Mouse (Mus musculus): ENCODE results near the gene Shisal2a.
A peak's percentile ranks its signal among the peaks of the same experiment; 100 is the strongest.
"Not testable (repeated sequence)": the region's sequence is repeated elsewhere in the genome, so short reads cannot be mapped to it uniquely, and the experiment has no call there.

The Shisal2a gene

DNA sequence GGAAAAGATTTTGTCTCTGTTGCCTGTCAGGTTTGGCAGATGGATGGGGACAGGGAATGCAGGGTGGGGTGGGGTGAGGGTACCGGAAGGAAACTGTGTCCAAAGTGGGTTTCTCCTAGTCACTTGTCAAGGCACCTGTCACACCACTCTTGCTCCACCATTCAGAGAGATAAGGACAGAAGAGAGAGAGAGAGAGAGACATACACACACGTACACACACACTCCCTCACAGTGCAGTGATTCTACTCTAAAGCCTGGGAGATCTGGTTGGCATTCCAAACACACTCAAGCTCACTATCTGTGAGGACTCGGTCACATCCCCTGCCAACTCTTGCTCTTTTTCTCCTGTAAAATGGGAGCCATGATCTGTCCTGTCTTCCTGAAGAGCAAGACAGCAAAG lies 11.0 kb downstream of the Shisal2a start:
- DNase-seq (ENCODE audit: extremely low spot score, low spot score): no peak

GRCm38 (mm10) chr4:108371421-108371820 lies 11.7 kb downstream of the Shisal2a start:
- DNase-seq (ENCODE audit: extremely low spot score, low spot score): no peak

DNA sequence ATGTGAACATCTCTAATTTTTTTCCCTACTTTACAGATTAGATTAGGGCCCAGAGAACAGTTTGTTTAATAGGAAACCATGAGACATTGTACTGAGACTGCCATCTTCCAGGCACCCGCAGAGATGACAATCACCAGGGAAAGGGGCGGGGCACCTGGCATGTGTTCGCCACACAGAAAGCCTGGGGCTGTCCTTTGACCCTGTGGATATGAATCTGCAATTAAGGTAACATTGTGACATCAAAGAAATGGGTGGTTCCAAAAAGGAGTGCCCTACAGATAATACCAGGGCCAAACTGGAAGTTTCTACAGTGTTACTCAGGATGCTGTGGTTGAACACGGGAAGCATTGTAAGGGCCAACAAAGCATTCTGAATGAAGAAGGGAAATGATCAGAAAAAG lies 12.7 kb downstream of the Shisal2a start:
- DNase-seq (ENCODE audit: extremely low spot score, low spot score): no peak

DNA sequence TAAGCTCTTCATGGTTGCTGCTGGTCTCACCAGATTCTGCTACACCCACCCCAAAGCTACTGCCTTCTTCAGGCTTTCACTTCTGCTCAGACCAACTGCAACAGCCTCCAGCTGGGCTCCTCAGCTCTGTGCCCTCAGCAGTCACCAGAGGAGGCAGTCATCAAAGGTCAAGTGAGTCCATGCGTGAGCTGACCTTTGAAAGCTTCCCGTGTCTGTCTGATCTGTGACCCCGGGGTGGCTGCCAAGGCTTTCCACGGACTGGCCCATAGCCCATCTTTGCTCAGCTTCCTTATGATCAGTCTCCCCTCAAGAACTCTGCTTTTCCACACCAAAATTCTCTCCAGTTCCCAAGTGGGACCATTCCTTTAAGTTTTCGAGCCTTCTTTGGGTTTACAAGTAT lies 13.9 kb downstream of the Shisal2a start:
- no peak for DNase-seq (ENCODE audit: extremely low spot score, low spot score)

- DNase-seq (ENCODE audit: extremely low spot score, low spot score): no peak
Measured at GRCm38 (mm10) chr4:108364111-108364476, 19.1 kb downstream of the Shisal2a start.

DNA sequence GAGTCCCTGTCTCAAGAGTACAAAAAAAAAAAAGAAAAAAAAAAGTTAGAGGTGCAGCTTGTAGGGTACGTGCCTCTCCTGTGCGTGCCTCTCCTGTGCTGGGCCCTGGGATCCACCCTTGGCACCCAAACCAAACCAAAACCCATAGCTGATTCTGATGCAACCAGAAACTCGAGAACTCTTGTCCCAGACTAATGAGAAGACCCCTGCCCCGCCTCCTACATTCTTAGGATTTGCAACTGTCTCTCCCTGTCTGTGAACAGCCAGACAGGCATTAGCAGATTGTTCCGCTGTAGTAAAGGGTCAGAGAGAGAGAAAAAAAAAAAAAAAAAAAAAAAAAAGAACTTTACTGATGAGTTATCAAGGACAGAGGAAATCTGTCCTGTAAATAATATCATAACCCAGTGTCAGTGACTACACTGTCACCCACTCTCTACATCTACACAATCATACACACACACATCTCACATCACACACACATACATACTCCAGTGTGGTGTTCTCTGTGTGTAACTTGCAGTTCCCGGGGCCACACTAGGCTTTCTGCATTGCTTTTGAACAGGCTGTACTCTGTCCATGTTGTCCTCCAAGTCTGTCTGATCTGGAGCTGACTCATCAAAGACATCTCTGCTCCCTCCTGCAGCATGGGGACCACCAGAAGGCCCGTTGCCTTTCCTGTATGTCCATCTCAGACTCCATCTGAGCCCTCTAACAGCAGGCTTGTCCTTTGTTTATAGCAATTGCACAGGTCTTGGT lies 19.6 kb downstream of the Shisal2a start:
- DNase-seq (ENCODE audit: extremely low spot score, low spot score): peak; percentile 64

GRCm38 (mm10) chr4:108362321-108363261 lies 20.6 kb downstream of the Shisal2a start:
- DNase-seq (ENCODE audit: extremely low spot score, low spot score): peak; percentile 84

GRCm38 (mm10) chr4:108360136-108361055 lies 22.8 kb downstream of the Shisal2a start:
- DNase-seq (ENCODE audit: extremely low spot score, low spot score): peak; percentile 92

DNA sequence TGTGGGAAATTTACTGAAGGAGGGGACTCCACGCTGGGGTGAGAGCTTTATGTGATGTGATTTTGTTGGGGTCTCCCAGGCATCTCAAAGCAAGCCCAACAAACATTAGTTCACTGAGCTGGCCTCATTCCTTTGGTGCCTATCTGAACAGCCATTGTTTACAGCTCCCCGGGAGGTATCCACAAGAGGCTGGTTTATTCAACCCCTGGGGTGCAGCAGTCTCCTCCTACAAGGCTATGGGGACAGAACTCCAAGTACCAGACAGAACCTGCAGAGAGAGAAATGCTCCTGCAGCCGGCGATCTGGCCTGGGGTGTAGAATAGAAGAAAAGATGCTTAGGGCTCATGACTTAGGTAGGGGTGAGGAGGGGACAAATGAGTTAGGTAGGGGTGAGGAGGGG lies 24.7 kb downstream of the Shisal2a start:
- DNase-seq (ENCODE audit: extremely low spot score, low spot score): no peak

DNA sequence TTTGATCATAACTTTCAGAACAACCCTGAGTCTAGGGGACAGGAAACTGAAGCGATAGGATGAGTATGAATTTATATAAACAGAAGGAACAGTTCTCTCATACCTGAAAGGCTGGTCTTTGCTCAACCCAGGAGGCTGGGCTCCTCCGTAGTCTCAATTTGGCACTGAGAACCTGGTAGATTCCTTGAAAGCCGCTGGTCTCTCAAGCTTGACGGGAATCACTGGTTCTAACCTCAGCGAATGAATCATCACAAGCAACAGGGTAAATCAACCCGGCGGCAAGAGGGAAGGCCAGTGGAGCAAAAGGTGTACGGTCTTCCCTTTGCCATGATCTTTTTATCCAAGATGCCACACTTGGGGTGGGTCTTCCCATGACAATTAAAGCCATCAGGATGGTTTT lies 25.7 kb downstream of the Shisal2a start:
- DNase-seq (ENCODE audit: extremely low spot score, low spot score): no peak

GRCm38 (mm10) chr4:108353591-108353990 lies 29.6 kb downstream of the Shisal2a start:
- not testable (repeated sequence) for DNase-seq (ENCODE audit: extremely low spot score, low spot score)

DNA sequence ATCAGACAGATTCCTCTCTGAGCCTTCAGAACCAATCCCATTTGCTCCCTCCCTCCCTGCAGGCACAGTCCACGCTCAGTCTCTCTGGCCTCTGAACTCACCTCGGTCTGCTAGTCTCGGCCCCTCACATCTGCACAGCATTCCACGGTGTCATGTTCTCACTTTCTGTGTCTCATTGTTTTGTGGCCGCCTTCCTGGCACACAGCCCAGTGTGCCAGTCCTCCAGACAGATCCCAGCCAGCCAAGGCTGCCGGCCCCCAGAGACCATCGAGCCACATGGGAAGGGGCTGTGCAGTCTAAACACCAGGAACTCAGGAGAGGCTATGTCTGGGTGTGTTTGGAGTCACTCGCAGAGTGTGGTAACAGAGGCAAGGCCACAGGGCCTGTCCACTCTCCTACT lies 32.3 kb downstream of the Shisal2a start:
- peak; percentile 74 for DNase-seq (ENCODE audit: extremely low spot score, low spot score)

DNA sequence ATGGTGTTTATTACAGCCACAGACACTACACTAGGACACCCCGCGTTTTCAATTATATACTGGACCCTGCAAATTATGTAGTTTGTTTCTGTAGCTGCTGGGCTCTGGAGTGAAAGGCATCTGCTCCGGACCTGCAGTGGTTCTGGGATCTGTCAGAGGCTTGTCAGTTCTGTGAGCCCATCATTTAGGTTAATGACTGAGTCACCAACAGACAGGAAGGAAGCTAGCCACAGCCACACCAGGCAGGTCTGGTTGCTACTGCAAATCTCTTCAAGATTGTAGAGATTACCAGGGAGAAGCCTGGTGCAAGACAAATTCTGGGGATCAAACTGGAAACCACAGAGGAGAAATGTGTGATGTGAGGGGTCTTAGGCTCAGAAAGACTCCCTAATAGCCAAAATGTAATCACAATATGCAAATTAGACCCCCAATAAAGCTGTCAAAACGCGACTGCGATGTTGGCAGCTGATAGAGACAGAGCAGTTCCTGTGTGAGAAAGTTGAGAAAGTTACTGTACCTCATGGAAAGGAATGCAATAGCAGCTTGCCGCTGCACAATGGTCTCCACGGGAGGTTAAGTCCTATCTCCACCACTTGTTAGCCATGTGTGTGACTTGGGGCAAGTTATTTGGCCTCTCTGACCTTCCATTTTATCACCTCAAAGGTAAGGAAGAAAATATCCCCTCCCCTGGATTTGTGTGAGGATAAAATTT lies 33.2 kb downstream of the Shisal2a start:
- no peak for DNase-seq (ENCODE audit: extremely low spot score, low spot score)

DNA sequence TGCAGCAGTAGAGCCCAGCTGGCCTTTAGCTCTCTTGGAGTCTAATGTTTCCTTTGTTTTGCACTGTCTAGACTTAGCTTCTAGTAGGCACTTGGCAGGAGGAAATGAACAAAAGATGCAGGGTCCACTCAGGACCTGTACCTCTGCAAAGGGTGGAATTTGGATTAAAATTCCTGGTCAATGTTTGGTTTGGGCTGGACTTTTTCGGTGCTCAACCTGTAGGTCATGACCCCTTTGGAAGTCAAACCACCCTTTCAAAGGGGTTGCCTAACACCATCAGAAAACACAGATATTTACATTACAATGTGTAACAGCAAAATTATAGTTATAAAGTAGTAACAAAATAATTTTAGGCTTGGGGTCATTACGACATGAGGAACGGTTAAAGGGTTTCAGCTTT lies 34.1 kb downstream of the Shisal2a start:
- DNase-seq (ENCODE audit: extremely low spot score, low spot score): no peak

DNA sequence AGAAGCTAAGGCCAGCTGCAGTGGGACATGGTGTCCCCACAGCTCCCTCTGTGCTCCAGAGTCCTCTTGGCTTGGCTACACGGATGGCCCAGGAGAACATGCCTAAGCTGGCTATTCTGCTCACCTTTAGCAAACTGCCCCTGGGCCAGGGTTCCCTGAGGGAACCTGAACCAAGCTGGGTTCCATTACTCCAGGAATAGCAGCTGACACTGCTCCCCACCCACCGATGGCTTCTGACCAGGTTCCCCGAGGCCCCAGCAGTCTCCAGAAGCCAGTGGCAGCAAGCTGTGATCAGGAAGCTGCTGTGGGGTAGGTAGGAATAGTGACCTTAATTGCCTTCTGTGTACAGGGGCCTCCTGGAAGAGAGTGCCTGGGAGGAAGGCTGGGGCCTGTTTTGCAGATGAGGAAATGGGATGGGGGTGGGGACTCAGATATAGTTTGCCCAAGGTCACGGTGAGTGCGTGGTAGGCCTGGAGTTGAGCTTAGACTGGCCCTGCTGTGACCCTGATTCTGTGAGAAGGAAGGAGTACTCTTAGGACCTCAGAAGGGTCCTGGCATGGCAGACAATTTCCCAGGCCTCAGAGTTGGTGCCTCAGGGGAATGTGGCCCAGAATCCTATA lies 34.8 kb downstream of the Shisal2a start:
- DNase-seq (ENCODE audit: extremely low spot score, low spot score): no peak

DNA sequence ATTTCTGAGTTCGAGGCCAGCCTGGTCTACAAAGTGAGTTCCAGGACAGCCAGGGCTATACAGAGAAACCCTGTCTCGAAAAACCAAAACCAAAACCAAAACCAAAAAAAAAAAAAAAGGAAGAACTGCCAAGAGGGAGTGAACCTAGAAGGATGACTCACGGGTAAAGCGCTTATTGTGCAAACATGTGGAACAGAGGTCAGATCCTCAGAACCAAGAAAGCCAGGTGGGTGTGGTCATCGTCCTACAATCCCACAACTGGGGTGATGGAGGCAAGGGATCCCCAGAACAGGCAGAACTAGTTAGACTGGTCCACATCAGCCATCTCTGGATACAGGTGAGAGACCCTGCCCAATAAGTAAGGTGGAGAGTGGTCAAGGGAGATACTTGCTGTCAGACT lies 36.0 kb downstream of the Shisal2a start:
- DNase-seq (ENCODE audit: extremely low spot score, low spot score): no peak

DNA sequence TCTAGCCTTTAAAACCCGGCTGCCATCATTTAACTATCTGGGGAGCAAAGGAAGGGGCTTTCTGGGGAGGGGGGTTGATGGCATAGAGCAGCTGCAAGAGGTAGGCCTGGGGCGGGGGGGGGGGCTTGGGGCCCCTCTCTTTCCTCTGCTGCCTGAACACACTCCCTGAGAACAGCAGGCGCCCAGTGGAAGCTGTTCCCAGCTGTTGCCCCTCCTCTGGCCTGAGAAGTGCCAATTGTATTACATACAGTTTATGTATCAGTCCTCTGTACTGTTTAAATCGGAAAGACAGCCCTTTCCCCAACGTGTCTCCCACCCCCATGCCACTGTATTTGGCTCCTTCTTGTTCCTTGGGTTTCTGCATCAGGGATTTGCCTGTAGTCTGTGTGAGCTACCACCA lies 37.3 kb downstream of the Shisal2a start:
- DNase-seq (ENCODE audit: extremely low spot score, low spot score): no peak

DNA sequence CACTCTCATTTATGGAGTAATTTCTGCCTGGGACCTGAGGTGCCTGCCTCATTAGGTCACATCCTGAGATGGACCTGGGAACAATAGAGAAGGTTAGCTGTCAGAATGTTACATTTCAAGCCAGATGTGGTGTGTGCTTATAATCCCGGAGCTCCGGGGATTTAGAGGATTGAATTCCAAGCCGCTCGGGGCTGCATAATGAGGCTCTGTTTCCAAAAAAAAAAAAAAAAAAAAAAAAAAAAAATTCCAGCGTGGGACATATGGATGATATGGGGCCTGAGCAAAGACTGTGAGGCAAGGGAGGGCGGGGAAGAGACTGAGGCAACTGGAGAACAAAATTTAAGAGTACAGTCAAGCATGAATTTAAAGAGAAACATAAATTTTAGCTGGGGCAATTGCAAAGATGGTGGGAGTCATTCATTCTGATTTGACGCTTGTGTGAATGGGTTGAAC lies 38.5 kb downstream of the Shisal2a start:
- DNase-seq (ENCODE audit: extremely low spot score, low spot score): peak; percentile 44

DNA sequence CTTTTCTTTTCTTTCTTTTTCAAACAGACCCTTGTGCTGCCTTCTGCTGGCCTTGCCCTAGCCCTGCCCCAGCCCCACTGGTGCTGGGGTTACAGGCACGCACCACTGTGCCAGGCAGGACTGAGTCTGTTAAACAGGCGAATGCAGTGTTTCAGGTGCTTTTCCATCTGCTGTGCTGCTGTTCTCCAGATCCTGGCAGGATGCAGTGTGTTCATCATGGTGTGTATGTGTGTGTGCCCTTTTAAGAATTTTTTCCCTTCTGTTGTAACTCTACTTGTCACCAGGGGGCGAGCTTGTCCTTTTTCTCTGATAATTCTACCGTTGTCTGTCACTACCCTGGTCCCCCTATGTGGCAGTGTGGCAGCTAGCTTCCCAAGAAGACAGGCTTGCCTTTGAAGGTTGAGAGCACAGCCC lies 43.9 kb downstream of the Shisal2a start:
- peak; percentile 72 for DNase-seq (ENCODE audit: extremely low spot score, low spot score)

DNA sequence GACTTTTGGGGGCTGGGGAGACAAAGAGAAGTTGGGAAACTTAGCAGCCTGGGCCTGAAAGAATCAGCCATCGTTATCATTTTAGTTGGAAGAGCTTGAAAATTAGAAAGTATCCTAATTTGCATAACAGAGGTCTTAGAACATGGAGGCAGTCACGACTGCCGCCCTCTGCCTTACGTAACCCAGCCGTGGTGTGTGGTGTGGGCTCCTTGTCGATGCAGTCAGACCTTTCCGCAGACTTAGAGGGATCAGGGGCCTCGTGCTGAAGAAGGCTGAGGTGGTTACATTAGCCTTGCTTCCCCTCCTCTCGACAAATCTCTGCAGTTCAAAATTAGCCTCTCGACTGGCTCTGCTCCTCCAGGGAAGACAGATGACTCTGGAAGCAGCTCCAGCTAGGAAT lies 44.3 kb downstream of the Shisal2a start:
- DNase-seq (ENCODE audit: extremely low spot score, low spot score): no peak

All from neural tube, embryonic 10.5 days (tissue).